Mouse (Mus musculus) heart, adult 8-10 months (tissue): Measurements from ENCODE around the gene Tbc1d8. TPM values are rescaled to one million over a fixed set of nuclear protein-coding genes. Genes with fewer than 3 reads are reported as not detected.

ENCODE experiments used
- DNase-seq: peaks from one replicate; pipeline ENCODE4 v3.0.0; 2022; ENCODE audit warnings: low spot score
- total RNA-seq, 4 experiments: library from RNA; stranded (reverse); gene quantifications; 2 replicates each; pipeline ENCODE4 v1.2.4; 2022

Tbc1d8 gene
- total RNA-seq, 4 experiments from 2014 or later: 5.6 to 8.9 (median 5.8) TPM

DNA sequence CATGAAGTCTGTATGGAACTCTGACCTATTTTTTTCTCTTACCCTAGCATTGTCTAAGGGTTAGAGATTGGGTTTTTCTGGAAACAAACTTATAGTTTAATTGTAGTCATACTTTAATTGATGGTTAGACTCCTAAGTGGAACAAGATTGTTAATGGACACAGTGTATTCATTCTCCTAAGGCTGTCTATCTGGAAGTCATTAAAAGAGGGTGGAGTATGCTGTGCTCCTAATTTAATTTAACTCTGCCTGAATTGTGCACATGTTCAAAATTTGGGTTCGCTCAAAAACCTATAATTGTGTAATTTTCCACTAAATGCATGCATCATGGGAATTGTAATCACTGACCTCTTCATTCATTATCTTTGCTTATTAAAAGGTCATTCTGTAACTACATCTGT lies 113.0 kb downstream of the Tbc1d8 start:
- no peak for DNase-seq

DNA sequence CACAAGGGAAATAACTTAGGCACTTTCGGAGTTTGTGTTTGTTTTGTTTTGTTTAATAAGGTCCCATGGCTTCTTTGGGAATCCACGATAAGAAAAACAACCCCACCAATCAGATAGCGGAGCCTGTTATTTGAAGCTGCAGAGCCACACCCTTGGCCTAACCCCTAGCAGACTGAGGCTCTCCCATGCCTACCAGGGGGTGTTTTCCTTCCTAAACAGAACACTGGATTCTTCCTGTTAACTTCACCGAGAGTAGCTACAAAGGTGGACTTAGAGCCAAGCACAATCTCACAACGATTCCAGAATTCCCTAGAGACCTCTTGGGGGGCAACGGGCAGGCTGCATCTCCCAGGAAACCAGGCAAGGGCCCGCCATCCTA lies 116.1 kb downstream of the Tbc1d8 start:
- no peak for DNase-seq

DNA sequence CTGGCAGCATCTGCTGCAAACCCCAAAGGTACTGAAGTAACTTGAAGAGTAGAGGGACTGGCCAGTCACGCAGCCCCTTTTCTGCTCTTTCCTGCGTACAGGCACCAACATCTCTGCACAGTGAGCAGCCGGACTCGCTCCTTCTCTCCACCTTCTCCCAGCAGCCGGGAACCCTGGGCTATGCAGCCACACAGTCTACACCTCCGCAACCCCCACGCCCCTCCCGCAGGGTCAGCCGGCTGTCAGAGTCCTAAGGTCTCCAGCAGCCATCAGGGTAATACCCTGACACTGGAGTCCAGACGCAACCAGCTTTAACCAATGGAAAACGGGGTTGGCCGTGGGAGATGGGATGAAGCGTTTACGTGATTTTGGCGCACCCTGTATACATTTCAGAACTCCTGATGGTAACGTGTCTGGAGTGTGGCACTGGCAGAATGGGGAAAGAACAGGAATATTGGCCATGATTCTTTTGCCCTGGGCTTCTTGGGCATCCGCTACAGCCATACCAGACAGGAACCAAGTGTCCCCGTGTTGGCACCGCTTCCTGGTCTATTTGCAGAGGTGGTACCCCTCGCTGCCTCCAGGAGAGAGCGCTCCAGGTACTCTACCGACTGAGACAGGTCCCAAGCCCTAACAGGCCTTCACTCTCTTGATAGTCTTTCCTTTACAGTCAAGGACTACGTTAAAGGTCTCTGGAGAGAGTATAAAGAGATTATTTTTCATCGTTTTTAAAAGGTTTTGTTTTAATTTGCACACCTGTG lies 116.6 kb downstream of the Tbc1d8 start:
- no peak for DNase-seq

DNA sequence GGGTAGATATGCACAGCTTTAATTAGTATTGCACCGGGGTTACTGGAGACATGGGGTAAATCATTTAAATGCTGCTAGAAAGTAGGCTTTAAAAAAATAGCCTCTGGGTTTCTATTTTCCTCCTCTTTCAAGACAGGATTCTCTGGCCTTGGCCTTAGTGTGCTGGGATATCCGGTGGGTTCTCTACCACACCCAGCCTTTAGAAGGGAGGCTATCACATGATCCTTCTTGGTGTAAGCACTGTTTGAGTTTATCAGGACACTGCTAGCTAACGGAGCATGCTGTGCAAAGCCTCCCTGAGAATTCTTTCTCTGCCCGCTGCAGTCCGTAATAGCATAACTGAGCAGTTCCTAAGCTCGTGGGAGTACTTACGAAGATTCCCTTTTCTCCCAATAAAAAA lies 129.1 kb downstream of the Tbc1d8 start:
- DNase-seq: no peak

DNA sequence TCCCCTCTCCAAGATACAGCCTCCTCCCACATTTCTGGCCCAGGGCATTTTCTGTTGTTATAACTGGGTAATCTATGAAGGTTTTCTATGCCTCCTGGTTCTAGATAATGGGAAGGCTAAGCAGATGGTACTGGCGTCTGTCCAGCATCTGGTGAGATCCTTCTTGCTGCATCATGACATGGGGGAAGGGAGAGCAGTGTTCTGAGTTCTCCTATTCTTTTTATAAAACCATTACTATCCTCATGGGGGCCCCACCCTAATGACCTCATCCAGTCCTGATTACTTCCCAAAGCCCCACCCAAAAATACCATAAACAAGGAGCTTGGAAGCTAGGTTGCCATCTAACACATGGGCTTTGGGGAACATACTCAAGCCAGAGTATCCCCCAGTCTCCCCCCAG lies 129.6 kb downstream of the Tbc1d8 start:
- peak; percentile 69 for DNase-seq

DNA sequence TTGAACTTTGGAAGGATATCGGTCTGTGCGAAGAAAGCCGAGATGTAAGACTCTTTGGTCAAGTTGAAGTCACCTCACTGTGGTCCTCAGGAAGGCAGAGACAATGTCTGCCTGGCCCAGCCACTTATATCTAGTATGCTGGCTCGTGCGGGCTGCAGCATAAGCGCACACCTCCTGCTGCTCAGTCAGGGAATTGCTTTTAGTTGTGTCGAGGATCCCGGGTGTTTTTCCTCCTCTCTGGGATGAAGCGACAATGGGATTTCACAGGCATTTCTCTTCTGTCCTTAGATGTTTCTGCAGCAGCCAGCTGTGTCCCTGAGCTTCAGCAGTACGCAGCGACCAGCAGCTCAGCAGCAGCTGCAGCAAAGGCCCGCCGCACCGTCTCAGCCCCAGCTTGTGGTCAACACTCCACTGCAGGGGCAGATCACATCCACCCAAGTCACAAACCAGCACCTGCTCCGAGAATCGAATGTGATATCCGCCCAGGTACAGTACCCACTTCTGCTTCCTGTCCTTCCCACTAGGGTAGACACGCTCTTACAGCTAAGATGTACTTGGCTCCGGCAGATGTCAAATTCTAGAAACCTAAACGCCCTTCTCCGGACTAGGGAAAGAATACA lies 133.5 kb downstream of the Tbc1d8 start:
- DNase-seq: no peak

DNA sequence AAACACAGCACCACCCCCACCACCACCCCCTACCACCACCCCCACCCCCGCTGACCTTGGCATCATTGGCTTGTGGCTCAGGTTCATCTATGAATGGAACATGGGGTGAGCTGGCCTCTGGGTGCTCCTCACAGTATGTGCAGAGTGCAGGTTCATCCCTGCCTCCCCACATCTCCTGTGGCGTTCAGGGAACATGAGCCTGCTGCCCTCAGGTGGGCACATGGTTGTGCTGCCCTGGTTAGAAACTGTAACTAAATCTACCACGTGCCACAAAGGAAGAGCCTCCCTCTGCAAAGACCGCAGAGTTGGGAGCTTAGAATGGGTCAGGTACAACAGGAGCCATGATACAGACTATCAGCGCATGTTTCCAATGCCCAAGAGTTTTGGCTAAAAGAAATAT lies 135.3 kb downstream of the Tbc1d8 start:
- no peak for DNase-seq

DNA sequence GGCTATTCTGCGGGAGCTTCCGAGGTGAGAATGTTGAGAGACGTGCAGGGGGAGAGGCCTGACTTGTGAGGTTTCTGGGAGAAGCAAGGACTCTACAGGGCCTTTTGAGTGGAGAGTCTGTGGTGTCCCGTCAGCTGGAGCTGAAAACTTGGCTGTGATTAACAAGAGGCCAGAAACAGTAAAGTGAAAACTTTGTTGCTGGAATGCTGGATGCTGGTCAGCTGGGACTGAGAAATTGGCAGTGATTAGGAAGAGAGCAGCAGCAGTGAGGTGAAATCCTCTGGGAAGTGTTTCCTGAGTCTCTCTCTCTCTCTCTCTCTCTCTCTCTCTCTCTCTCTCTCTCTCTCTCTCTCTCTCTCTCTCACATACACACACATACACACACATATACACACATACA lies 136.7 kb downstream of the Tbc1d8 start:
- DNase-seq: peak; percentile 29

DNA sequence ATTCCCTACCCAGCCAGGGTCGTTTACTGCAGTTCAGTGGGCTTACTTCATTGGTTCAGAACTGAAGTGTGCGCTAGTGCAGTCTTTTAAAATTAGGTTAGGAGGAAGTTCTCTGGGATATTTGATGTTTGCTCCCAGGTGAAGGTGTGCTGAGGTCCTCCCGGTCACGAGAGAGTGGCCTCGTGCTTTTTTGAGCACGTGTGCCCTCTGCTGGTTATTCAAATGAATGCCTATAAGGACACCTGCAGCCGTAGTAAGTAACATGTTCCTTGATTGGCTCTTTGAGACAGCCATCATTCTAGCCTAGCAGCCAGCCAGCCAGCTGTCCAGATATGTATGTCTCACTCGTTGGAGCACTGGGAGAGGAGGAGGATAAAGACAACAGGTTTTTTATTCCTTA lies 137.9 kb downstream of the Tbc1d8 start:
- peak; percentile 49 for DNase-seq

DNA sequence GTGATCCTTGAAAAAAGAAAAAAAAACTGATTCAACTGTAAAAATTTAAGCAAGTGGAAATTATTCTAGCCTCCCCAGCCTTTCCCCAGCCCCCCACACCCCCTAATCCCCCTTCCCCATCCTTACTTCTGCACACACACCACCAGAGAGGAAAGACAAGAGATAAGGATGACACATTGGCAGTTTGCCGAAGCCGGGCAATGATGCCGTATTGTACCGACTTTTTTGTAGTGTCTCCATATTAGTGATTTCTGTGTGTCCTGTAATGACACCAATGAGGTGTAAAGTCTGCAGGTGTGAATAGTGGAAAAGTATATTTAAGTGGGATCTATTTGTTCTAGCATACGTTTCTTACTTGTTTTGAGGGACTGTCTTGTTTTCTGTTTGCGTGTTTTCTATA lies 138.4 kb downstream of the Tbc1d8 start:
- no peak for DNase-seq

DNA sequence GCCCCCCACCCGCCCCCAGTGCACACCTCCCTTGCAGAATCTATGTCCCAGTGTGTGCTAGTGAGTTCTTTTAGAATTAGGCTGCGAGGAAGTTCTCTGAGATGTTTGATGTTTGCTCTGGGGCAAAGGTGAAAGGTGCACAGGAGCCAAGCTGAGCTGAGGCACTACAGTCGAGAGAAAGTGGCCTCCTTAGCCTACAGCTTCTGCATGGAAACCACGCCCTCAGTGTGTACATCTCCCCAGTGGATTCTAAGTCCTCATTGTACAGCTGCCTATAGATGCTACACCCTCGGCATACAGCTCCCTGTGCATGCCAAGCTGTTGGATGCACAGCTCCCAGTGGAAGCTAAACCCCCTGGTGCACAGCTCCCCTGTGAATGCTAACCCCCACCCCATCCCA lies 139.1 kb downstream of the Tbc1d8 start:
- no peak for DNase-seq

DNA sequence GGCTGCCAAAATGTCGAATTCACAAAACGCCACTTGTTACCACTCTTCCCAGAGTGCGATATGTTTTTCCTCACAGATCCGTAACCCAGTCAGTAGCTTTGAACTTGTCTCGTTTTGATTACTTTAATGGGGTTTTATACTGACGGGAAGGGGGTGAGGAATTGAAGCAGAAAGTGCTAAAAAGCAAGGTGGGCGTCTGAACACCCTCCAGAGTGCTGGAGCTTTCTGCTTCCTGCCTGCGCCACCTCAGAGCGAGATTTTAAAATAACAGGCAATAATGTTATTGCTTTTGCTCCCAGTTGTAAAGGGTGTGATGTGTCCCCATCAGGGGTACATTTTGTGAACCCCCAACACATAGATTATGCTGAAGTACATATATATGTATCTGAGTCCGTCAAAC lies 139.7 kb downstream of the Tbc1d8 start:
- DNase-seq: no peak

DNA sequence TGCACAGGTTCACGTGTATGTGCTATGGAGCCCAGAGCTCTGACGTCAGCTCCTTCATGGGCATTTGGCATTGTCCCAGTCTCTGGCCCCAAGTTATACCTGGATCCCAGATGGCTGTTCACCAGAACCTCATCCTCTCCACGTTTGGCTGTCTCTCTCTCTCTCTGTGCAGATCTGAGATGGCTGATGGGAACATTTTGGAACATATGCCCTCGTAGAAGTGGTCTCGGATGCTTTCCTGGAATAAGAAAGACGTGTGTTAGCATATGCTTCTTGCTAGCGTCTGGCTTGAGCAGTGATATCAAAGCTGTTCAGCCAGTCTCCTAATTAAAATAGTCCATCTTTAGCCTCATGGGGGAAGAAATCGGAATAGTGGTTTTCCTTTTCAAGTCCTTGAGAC lies 141.8 kb downstream of the Tbc1d8 start:
- no peak for DNase-seq

DNA sequence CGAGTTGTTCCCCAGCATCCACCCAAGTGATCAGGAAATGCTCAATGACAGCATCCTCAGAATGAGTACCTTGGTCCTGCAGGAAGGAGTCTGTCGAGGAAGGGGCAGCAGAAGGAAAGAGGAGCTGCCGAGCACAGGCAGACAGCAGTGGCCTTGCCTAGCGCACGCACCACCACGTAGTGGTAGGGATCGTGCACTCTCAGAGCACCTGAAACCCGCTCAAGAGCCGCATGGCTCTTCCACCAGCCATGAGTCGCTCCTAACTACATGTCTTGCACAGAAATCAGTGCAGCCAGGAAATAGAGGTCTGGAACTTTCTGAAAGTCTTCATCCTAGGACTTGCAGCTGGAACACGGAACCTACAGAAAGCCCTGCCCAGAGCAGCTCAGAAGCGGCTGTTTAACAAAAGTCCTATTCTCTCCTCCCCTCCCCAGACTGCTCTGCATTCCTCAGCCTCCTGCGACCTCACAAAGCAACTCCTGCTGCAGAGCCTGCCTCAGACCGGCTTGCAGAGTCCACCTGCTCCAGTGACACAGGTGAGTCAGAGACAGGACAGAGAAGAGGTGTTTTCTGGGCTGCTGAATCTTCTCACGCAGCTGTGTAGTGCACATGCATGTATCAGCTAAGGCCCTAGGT lies 142.9 kb downstream of the Tbc1d8 start:
- no peak for DNase-seq

DNA sequence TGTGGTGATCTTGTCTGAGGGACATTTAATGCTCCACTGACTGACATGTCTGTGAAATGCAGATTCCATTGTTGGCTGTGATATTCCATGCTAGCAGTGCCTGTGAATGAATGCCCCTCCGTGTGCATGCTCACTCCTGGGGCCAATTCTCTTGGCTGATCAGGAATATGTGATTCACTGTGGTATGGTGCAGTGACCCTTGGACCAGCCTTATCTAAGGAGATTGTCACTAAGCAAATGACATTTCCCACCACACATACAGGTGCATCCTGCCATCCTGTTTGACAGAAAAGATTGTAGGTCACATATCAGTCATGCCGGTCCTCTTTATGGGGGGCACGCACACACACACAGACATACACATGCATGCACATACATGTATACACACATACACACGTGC lies 146.1 kb downstream of the Tbc1d8 start:
- DNase-seq: no peak

DNA sequence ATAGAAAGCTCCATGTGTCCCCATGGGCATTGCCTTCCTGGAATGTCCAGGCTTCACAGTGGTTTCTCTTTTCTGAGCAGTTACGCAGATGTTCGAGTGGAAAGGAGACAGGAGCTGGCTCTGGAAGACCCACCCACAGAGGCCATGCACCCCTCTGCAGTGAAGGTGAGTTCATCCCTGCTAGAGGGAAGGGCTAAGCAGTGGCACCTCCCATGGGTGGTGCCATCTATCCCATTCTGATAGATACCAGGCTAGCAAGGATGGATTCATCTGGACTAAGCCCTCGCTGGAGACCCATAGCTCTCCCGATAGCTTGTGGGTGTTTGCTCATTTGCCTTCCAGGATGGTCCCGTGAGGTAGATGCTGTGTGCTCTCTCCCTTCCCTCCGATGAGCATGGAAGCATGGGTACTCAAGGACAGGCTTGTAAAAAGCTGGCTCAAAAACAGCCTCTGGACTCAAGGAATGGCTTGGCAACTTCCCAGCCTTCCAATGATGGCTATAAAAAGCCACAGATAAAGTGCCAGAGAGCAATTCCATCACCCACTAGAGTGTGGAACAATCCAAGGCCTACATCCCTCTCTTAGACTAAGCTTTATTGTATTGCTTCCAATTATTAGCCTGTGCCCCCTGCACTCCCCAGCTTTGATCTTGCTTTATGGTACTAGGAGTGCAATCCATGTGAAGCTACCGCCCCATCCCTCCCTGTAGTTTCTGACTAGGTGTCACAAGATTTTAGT lies 147.5 kb downstream of the Tbc1d8 start:
- DNase-seq: peak; percentile 63

DNA sequence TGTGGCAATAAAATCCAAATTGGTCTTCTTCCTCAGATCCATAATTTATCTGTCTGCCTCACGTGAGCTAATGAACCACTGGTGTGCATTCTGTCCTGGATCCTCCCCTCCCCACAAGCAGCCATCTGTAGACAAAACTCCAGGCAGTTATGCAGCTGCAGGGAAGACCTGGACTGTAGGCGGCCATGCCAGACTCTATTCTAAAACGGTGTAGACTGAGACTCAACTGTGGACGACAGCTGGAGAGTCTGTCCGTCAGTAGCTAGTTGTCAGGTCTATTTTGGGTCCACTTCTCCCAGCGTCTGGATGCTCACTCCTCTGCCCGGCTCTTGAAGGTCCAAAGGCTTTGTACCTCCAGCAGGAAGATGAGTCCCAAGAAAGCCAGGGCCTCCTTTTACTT lies 151.0 kb downstream of the Tbc1d8 start:
- DNase-seq: no peak

DNA sequence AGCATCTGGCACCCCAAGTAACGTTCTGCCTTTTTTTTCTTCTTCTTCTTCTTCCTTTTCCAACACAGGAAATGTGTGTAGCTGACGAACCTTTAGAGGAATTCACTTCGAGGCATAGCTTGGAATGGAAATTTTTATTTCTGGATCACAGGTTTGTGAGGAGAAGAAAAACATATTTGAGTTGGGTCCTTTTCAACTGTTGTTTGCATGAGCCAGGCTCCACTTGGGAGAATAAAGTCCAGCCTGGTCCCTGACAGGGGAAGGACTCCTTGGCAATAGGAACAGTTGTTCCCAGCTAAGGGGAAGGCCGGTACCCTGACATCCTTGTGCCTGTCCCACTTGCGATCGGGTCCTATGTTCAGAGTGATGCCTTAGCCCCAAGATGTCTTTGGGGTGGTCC lies 153.3 kb downstream of the Tbc1d8 start:
- no peak for DNase-seq

DNA sequence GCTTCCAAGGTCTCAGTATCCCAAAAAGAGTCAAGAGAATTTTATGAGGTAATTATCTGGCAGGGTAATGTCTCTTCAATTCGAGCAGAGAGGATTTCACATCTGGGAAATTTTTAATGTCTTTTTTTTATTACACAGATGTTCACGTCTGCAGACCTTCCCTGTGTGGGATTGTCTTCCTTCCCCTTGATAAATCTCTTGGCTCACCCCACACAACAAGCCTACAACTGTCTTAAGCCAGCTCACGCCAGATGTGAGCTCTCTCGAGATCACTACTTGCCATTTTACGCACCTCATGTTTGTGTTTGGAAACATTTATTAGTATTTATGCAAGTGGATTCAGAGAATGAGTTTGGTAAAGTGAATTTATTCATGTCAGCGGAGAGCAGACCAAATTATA lies 156.6 kb downstream of the Tbc1d8 start:
- DNase-seq: peak; percentile 15
